Mouse (Mus musculus): Measurements from ENCODE around the gene Vmn2r82. TPM values are rescaled to one million over a fixed set of nuclear protein-coding genes. Genes with fewer than 3 reads are reported as not detected.
"Not testable (repeated sequence)": the region's sequence is repeated elsewhere in the genome, so short reads cannot be mapped to it uniquely, and the experiment has no call there.

The Vmn2r82 gene
- not detected for total RNA-seq (2021)

GRCm38 (mm10) chr10:79356220-79356619 is at the start of gene Vmn2r82:
Gene Vmn2r82, plus strand, starts transcription at chr10:79356520.
- intact Hi-C loops (cut with DNase I) = not testable (repeated sequence)

DNA sequence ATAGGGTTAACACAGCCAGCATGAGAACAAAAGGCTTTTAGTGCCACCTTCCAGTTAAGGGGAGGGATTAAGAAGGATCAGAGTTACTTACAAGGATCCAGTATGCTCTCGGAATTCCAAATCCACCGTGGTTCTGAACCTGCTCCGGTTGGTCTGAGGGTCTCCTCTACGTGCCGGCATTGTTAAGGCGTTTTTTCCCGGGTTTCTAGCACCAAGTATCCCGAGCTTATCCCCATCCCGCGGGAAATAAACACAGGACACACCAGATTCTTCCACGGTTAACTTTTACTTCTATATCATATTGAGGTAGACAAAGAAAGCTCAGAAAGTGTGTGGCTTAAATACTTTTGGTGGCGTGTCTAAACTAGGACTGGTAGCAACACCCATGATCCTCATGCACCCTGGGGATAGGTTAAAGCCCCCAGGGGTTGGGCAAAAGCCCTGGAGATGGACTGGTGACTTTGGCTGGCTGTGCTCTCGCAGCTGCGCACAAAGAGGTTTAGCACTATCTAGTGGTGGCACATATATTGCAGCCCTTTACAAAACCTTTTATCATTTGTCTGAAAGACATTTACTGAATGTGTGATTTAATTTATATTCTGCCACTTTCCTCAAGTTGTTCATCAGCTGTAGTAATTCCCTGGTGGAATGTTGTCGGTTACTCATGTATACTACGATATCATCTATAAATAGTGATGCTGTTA is 34.1 kb upstream of the Vmn2r82 start:
- intact Hi-C loops (cut with DNase I); DNase-seq (ENCODE audit: low spot score in 2 of 2): not testable (repeated sequence)

More at GRCm38 (mm10) chr10:79356220-79356619, at the start of gene Vmn2r82:
- DNase-seq (ENCODE audit: low spot score in 2 of 2) = not testable (repeated sequence)

DNA sequence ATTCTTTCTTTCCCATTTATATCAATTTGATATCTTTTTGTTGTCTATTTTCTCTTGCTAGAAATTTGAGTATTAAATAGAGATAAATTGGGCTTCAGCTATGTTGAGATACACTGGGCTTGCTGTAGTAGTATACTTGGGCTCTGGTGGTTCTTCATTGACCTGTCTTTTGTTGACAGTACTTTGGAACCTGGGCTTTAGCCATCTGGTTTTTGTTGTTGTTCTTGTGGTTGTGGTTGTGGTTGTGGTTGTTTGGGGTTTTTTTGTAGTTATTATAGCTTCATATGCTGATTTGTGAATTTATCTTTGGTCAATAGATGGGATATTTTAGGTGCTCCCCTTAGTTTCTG is 33.6 kb upstream of the Vmn2r82 start:
- intact Hi-C loops (cut with DNase I) = no loop called here
- DNase-seq (ENCODE audit: low spot score in 2 of 2) = no peak

DNA sequence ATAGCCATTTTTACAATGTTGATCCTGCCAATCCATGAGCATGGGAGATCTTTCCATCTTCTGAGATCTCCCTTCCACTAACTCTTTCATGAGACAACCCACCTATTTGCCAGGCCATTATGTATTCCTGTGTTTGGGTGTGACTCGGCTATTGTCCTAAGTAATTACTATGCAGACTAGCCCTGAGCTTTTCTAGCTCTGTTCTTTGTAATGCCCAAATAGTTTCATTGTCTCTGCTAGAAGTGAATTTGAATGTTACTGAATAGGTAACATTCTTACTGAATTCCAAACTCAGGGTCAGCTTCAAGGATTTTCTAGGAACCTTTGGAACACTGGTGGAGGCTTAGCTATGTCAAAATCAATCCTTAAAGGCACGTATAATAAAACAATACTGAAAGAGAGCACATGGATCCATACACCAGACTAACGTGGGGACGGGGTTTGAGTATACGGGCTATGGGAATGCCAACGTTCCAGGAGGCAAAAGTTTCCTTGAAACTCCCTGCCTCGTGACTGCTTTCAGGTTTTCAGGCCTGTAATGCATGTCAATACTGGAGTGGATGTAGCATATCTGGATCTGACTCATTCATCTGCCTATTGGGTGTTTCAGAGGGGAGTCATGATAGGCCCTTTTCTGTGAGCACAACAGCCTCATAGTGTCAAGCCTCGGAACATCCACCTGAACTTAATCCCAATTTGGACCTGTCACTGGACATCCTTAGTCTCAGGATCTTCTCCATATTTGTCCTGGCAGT is 43.8 kb downstream of the Vmn2r82 start:
- not testable (repeated sequence) for DNase-seq (ENCODE audit: low spot score in 2 of 2)

GRCm38 (mm10) chr10:79417142-79417771 is 60.9 kb downstream of the Vmn2r82 start:
- intact Hi-C loops (cut with DNase I) = no loop called here
- DNase-seq (ENCODE audit: low spot score in 2 of 2) = no peak

More for the DNA sequence above, 43.8 kb downstream of the Vmn2r82 start:
- intact Hi-C loops (cut with DNase I) = not testable (repeated sequence)

GRCm38 (mm10) chr10:79417772-79418170 is 61.5 kb downstream of the Vmn2r82 start:
- intact Hi-C loops (cut with DNase I); DNase-seq (ENCODE audit: low spot score in 2 of 2): not testable (repeated sequence)

DNA sequence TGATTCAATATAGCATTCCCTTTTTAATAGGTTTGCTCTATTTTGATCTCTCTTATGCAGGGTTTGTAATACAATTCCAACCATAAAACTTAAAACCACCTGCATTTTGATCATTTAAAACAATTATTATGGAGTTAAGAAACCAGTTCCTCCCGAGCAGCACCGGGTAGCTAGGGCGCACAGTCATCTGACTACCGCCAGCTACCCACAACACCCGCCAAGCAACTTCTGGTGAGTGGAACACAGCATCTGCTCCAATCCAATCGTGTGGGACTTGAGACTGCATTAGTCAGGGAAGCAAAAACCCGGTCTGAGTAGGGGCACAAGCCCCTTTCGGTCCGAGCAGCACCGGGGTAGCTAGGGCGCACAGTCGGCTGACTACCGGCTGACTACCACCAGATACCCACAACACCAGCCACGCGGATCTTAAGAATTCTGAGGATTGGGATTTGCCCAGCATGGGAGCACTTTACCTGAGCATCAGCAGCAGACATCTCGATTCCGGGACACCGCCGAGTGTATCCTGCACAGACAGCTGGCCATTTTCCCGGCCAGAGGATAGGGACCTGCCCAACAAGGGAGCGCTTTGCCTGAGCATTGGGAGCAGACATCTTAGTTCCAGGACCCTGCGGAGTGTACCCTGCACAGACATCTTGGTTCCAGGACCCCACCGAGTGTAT is 79.0 kb downstream of the Vmn2r82 start:
- DNase-seq (ENCODE audit: low spot score in 2 of 2); intact Hi-C loops (cut with DNase I): not testable (repeated sequence)

Other genes starting within 250 kb of the Vmn2r82 start
- not detected for gene Vmn2r80, start 207.8 kb upstream of the Vmn2r82 start, total RNA-seq (2021)
- not detected for gene Vmn2r81, start 108.8 kb upstream of the Vmn2r82 start, total RNA-seq (2021)
- not detected for gene Vmn2r83, start 112.2 kb downstream of the Vmn2r82 start, total RNA-seq (2021)
- 1 to 10 TPM; 3.1 to 3.7 TPM for gene Plpp2, start 177.3 kb downstream of the Vmn2r82 start, total RNA-seq (2021)
- gene Mier2, start 198.7 kb downstream of the Vmn2r82 start, total RNA-seq (2021) = 10 to 100 TPM; 41.9 to 55.9 TPM
- gene Theg, start 230.8 kb downstream of the Vmn2r82 start, total RNA-seq (2021) = 1 to 10 TPM; 1.1 to 1.3 TPM